Mouse (Mus musculus) CD8-positive naive resting alpha-beta T cell, adult 57 days (primary cell): ENCODE measurements around the gene A630089N07Rik. TPM values are rescaled to one million over a fixed set of nuclear protein-coding genes. Genes with fewer than 3 reads are reported as not detected.

Source experiments
- total RNA-seq: library from RNA; stranded (reverse); gene quantifications from one replicate; pipeline ENCODE4 v1.2.4, GENCODE M21; 2023

The A630089N07Rik gene
- 6.1 TPM for total RNA-seq

GRCm38 (mm10) chr16:98081889-98082818, at the start of gene A630089N07Rik:
A630089N07Rik (minus strand) TSS chr16:98082450.

GRCm38 (mm10) chr16:97996616-97997382, 85.5 kb downstream of the A630089N07Rik start, which contains the start of gene B230307C23Rik:
B230307C23Rik (plus strand) TSS chr16:97997315.

GRCm38 (mm10) chr16:97962151-97962948, 119.9 kb downstream of the A630089N07Rik start, which contains the start of the genes C2cd2 and Zbtb21:
C2cd2 (minus strand) TSS chr16:97962598.
Zbtb21 (minus strand) TSS chr16:97962622.

Other genes starting within 250 kb of the A630089N07Rik start
- 27.3 TPM for gene Prdm15, start 230.6 kb downstream of the A630089N07Rik start, total RNA-seq
- 16.8 TPM for gene C2cd2, start 119.9 kb downstream of the A630089N07Rik start, total RNA-seq
- gene Zbtb21, start 119.8 kb downstream of the A630089N07Rik start, total RNA-seq = 93.5 TPM
- 30.8 TPM for gene B230307C23Rik, start 85.1 kb downstream of the A630089N07Rik start, total RNA-seq